Mouse (Mus musculus) liver, embryonic 15.5 days (tissue): ENCODE measurements around the gene Scamp5. TPM values are rescaled to one million over a fixed set of nuclear protein-coding genes. Genes with fewer than 3 reads are reported as not detected.

ENCODE experiments used
- ATAC-seq: fragments of 200-750 bp; cut with Nextera tagmentation; 2 replicates; pipeline ENCODE4 v1.8.0; 2017; ENCODE audit warnings: moderate number of reproducible peaks, mild to moderate bottlenecking, moderate library complexity; ENCODE audit not compliant: insufficient read depth
- H3K27ac ChIP-seq: fragments of 300-500 bp; sonication (generic); replicated peaks from 2 replicates; pipeline ENCODE4 v1.5.1; 2015; ENCODE audit warnings: mild to moderate bottlenecking, inconsistent platforms
- H3K27me3 ChIP-seq: fragments of 300-500 bp; sonication (generic); 2 replicates; pipeline ENCODE4 v1.6.1; 2015; ENCODE audit warnings: mild to moderate bottlenecking, inconsistent platforms
- H3K36me3 ChIP-seq: fragments of 300-500 bp; sonication (generic); replicated peaks from 2 replicates; pipeline ENCODE4 v1.6.1; 2015; ENCODE audit warnings: moderate library complexity, mild to moderate bottlenecking, inconsistent platforms
- H3K4me1 ChIP-seq: fragments of 300-500 bp; sonication (generic); replicated peaks from 2 replicates; pipeline ENCODE4 v1.6.1; 2015; ENCODE audit warnings: inconsistent platforms
- H3K4me2 ChIP-seq: fragments of 300-500 bp; sonication (generic); 2 replicates; pipeline ENCODE4 v1.6.1; 2015; ENCODE audit warnings: moderate library complexity, mild to moderate bottlenecking, inconsistent platforms
- H3K4me3 ChIP-seq: fragments of 300-500 bp; sonication (generic); replicated peaks from 2 replicates; pipeline ENCODE4 v1.5.1; 2015; ENCODE audit warnings: mild to moderate bottlenecking, inconsistent platforms
- H3K9ac ChIP-seq: fragments of 300-500 bp; sonication (generic); 2 replicates; pipeline ENCODE4 v1.6.1; 2015; ENCODE audit warnings: moderate library complexity, mild to moderate bottlenecking, inconsistent platforms
- H3K9me3 ChIP-seq: fragments of 300-500 bp; sonication (generic); replicated peaks from 2 replicates; pipeline ENCODE4 v1.6.1; 2016; ENCODE audit warnings: inconsistent platforms
- WGBS: fragments of 180-500 bp; shearing (Covaris S2); methylation state at CpG from one replicate; pipeline ENCODE4 v1.1.7; 2015; ENCODE audit warnings: mixed read lengths; ENCODE audit not compliant: insufficient replicate concordance; 5-methylcytosine and 5-hydroxymethylcytosine counted together
- polyA plus RNA-seq: library from polyadenylated mRNA; unstranded; fragments of >200 nt; fragmentation: Nextera tagmentation; extraction: Ambion mirVana; gene quantifications from 2 replicates; pipeline ENCODE4 v1.2.1, GENCODE M21; 2015

Scamp5 gene
- polyA plus RNA-seq = 7.7 and 8.1 TPM in 2 replicates

- Histone ChIP-seq H3K4me1 (peaks cover 11% of the 10 kb centered on the region), H3K9ac (peak within 1 kb of the TSS; percentile 15; the same call in 1 of the 2 replicates), H3K9me3 (no peaks in the 10 kb centered on the region), H3K4me3 (peak within 1 kb of the TSS; percentile 57), H3K27me3 (peaks cover 25% of the 10 kb centered on the region), H3K4me2 (peak within 1 kb of the TSS; percentile 67), H3K27ac (no peak within 1 kb of the TSS), H3K36me3 (no peaks in the 10 kb centered on the region)
- WGBS = 2% methylated on average over 48 of the region's 48 CpGs
- peak; percentile 61 for ATAC-seq
Observed at GRCm38 (mm10) chr9:57467896-57468549, at the start of gene Scamp5. Gene Scamp5, minus strand, starts transcription at chr9:57468060.

GRCm38 (mm10) chr9:57517113-57517512, 49.3 kb upstream of the Scamp5 start:
- H3K4me2 ChIP-seq = no peak overlapping the region
- H3K36me3 ChIP-seq = no peaks in the 10 kb centered on the region
- no peaks in the 10 kb centered on the region for H3K9me3 ChIP-seq
- ATAC-seq = no peak
- H3K9ac ChIP-seq = no peak overlapping the region
- WGBS = 9% methylated on average over 3 of the region's 3 CpGs
- H3K4me3 ChIP-seq = no peak overlapping the region
- no peak overlapping the region for H3K27ac ChIP-seq
- H3K4me1 ChIP-seq = peaks cover 11% of the 10 kb centered on the region
- peaks cover 12% of the 10 kb centered on the region; the same call in 1 of the 2 replicates for H3K27me3 ChIP-seq

GRCm38 (mm10) chr9:57510577-57510976, 42.7 kb upstream of the Scamp5 start:
- Histone ChIP-seq H3K9ac (no peak overlapping the region), H3K27me3 (peaks cover 46% of the 10 kb centered on the region), H3K4me1 (peaks cover 23% of the 10 kb centered on the region), H3K9me3 (no peaks in the 10 kb centered on the region), H3K4me2 (no peak overlapping the region), H3K4me3 (no peak overlapping the region), H3K36me3 (no peaks in the 10 kb centered on the region), H3K27ac (no peak overlapping the region)
- no peak for ATAC-seq
- WGBS = 49% methylated on average over 2 of the region's 2 CpGs

- peaks cover 47% of the 10 kb centered on the region for H3K4me1 ChIP-seq
Observed at GRCm38 (mm10) chr9:57505700-57506099, 37.8 kb upstream of the Scamp5 start.

GRCm38 (mm10) chr9:57504891-57505290, 37.0 kb upstream of the Scamp5 start:
- no peak overlapping the region for H3K27ac ChIP-seq
- H3K4me3 ChIP-seq = no peak overlapping the region

More at GRCm38 (mm10) chr9:57505700-57506099, 37.8 kb upstream of the Scamp5 start:
- WGBS = 2% methylated on average over 8 of the region's 8 CpGs
- Histone ChIP-seq H3K4me3 (no peak overlapping the region), H3K9ac (no peak overlapping the region), H3K27ac (no peak overlapping the region), H3K27me3 (peaks cover 77% of the 10 kb centered on the region), H3K36me3 (no peaks in the 10 kb centered on the region), H3K4me2 (peak overlapping the region; percentile 46), H3K9me3 (no peaks in the 10 kb centered on the region)
- peak; percentile 97 for ATAC-seq

GRCm38 (mm10) chr9:57504381-57504700, 36.5 kb upstream of the Scamp5 start:
- Histone ChIP-seq H3K9me3 (no peaks in the 10 kb centered on the region), H3K9ac (no peak overlapping the region), H3K36me3 (no peaks in the 10 kb centered on the region), H3K27ac (no peak overlapping the region), H3K4me1 (peaks cover 42% of the 10 kb centered on the region), H3K4me2 (peak overlapping the region; percentile 70), H3K4me3 (peak overlapping the region; percentile 48), H3K27me3 (peaks cover 80% of the 10 kb centered on the region)
- 2% methylated on average over 34 of the region's 34 CpGs for WGBS
- ATAC-seq = no peak

More at GRCm38 (mm10) chr9:57504891-57505290, 37.0 kb upstream of the Scamp5 start:
- Histone ChIP-seq H3K9me3 (no peaks in the 10 kb centered on the region), H3K4me2 (no peak overlapping the region), H3K4me1 (peaks cover 45% of the 10 kb centered on the region), H3K9ac (no peak overlapping the region), H3K36me3 (no peaks in the 10 kb centered on the region), H3K27me3 (peaks cover 77% of the 10 kb centered on the region)
- ATAC-seq = no peak
- WGBS = 43% methylated on average over 10 of the region's 10 CpGs

GRCm38 (mm10) chr9:57503622-57504380, 35.9 kb upstream of the Scamp5 start, which contains the start of gene Rpp25:
Gene Rpp25, plus strand, starts transcription at chr9:57504026.
- Histone ChIP-seq H3K27ac (no peak within 1 kb of the TSS), H3K4me3 (peak within 1 kb of the TSS; percentile 48), H3K4me2 (peak within 1 kb of the TSS; percentile 70), H3K9me3 (no peaks in the 10 kb centered on the region), H3K4me1 (peaks cover 42% of the 10 kb centered on the region), H3K27me3 (peaks cover 85% of the 10 kb centered on the region), H3K9ac (no peak within 1 kb of the TSS), H3K36me3 (no peaks in the 10 kb centered on the region)
- WGBS = under 1% methylated on average over 46 of the region's 46 CpGs
- peak; percentile 27; the same call in 1 of the 2 replicates for ATAC-seq

GRCm38 (mm10) chr9:57502911-57503621, 35.2 kb upstream of the Scamp5 start:
- ATAC-seq = no peak
- H3K9ac ChIP-seq = no peak overlapping the region

GRCm38 (mm10) chr9:57501861-57502260, 34.0 kb upstream of the Scamp5 start:
- WGBS = 4% methylated on average over 20 of the region's 20 CpGs
- no peak overlapping the region for H3K4me3 ChIP-seq
- ATAC-seq = no peak
- no peaks in the 10 kb centered on the region for H3K36me3 ChIP-seq
- H3K4me2 ChIP-seq = no peak overlapping the region
- peaks cover 37% of the 10 kb centered on the region for H3K4me1 ChIP-seq
- peaks cover 94% of the 10 kb centered on the region for H3K27me3 ChIP-seq
- H3K9me3 ChIP-seq = no peaks in the 10 kb centered on the region
- no peak overlapping the region for H3K9ac ChIP-seq
- no peak overlapping the region for H3K27ac ChIP-seq

More at GRCm38 (mm10) chr9:57502911-57503621, 35.2 kb upstream of the Scamp5 start:
- Histone ChIP-seq H3K4me3 (peak overlapping the region; percentile 48), H3K4me1 (peaks cover 42% of the 10 kb centered on the region), H3K27me3 (peaks cover 92% of the 10 kb centered on the region), H3K4me2 (peak overlapping the region; percentile 70), H3K27ac (no peak overlapping the region), H3K9me3 (no peaks in the 10 kb centered on the region), H3K36me3 (no peaks in the 10 kb centered on the region)
- WGBS = 5% methylated on average over 23 of the region's 23 CpGs

- H3K4me3 ChIP-seq = no peak overlapping the region
- H3K9ac ChIP-seq = no peak overlapping the region
- H3K27ac ChIP-seq = no peak overlapping the region
- peaks cover 33% of the 10 kb centered on the region for H3K4me1 ChIP-seq
- no peaks in the 10 kb centered on the region for H3K36me3 ChIP-seq
- no peak overlapping the region for H3K4me2 ChIP-seq
- no peaks in the 10 kb centered on the region for H3K9me3 ChIP-seq
- 12% methylated on average over 13 of the region's 13 CpGs for WGBS
- peaks cover 92% of the 10 kb centered on the region for H3K27me3 ChIP-seq
- no peak for ATAC-seq
Observed at GRCm38 (mm10) chr9:57501452-57501851, 33.6 kb upstream of the Scamp5 start.

- H3K4me3 ChIP-seq = no peak overlapping the region
- H3K36me3 ChIP-seq = no peaks in the 10 kb centered on the region
- no peak overlapping the region for H3K4me2 ChIP-seq
- WGBS = 52% methylated on average over 7 of the region's 7 CpGs
- H3K9me3 ChIP-seq = no peaks in the 10 kb centered on the region
- no peak for ATAC-seq
- H3K9ac ChIP-seq = no peak overlapping the region
- peaks cover 63% of the 10 kb centered on the region for H3K27me3 ChIP-seq
- H3K4me1 ChIP-seq = peaks cover 4% of the 10 kb centered on the region; the same call in 1 of the 2 replicates
- H3K27ac ChIP-seq = no peak overlapping the region
Observed at GRCm38 (mm10) chr9:57498536-57498935, 30.7 kb upstream of the Scamp5 start.
